Mouse (Mus musculus) intestine, postnatal 0 days (tissue): ENCODE data around the gene Arl3. TPM values are rescaled to one million over a fixed set of nuclear protein-coding genes. Genes with fewer than 3 reads are reported as not detected.

Source experiments
- ATAC-seq: fragments of 200-750 bp; cut with Nextera tagmentation; 2 replicates; pipeline ENCODE4 v1.8.0; 2017; ENCODE audit warnings: mild to moderate bottlenecking, moderate TSS enrichment, moderate library complexity
- H3K27ac ChIP-seq: fragments of 300-500 bp; sonication (generic); 2 replicates; pipeline ENCODE4 v1.5.1; 2014; ENCODE audit warnings: mild to moderate bottlenecking, low read depth, low read length, moderate library complexity
- H3K27me3 ChIP-seq: fragments of 300-500 bp; sonication (generic); replicated peaks from 2 replicates; pipeline ENCODE4 v1.6.1; 2014; ENCODE audit warnings: low read length, mixed read lengths; ENCODE audit not compliant: control insufficient read depth, insufficient read depth
- H3K36me3 ChIP-seq: fragments of 300-500 bp; sonication (generic); 2 replicates; pipeline ENCODE4 v1.6.1; 2014; ENCODE audit warnings: mild to moderate bottlenecking, moderate library complexity; ENCODE audit not compliant: control insufficient read depth, insufficient read depth
- H3K4me1 ChIP-seq: fragments of 300-500 bp; sonication (generic); replicated peaks from 2 replicates; pipeline ENCODE4 v1.6.1; 2014; ENCODE audit warnings: antibody characterized with exemption, low read length, mixed read lengths; ENCODE audit not compliant: control insufficient read depth, insufficient read depth
- H3K4me2 ChIP-seq: fragments of 300-500 bp; sonication (generic); replicated peaks from 2 replicates; pipeline ENCODE4 v1.6.1; 2014; ENCODE audit warnings: low read depth, mild to moderate bottlenecking, moderate library complexity
- H3K4me3 ChIP-seq: fragments of 300-500 bp; sonication (generic); 2 replicates; pipeline ENCODE4 v1.5.1; 2014; ENCODE audit warnings: low read depth, low read length
- H3K9ac ChIP-seq: fragments of 300-500 bp; sonication (generic); 2 replicates; pipeline ENCODE4 v1.6.1; 2014; ENCODE audit warnings: mild to moderate bottlenecking, low read depth, low read length
- H3K9me3 ChIP-seq: fragments of 300-500 bp; sonication (generic); 2 replicates; pipeline ENCODE4 v1.6.1; 2016; ENCODE audit warnings: mixed run types; ENCODE audit not compliant: control insufficient read depth
- CTCF ChIP-seq: sonication (generic); IDR thresholded peaks from 2 replicates; pipeline ENCODE4 v1.5.1; 2016; ENCODE audit warnings: low read depth, mild to moderate bottlenecking, control low read depth, antibody characterized with exemption, moderate library complexity
- WGBS: fragments of 180-500 bp; shearing (Covaris S2); extraction: QIAGEN DNeasy Blood & Tissue Kit; methylation state at CpG from one replicate; pipeline ENCODE4 v1.1.7; 2014; 5-methylcytosine and 5-hydroxymethylcytosine counted together
- polyA plus RNA-seq: library from polyadenylated mRNA; unstranded; fragments of >200 nt; fragmentation: Nextera tagmentation; extraction: Ambion mirVana; gene quantifications from 2 replicates; pipeline ENCODE4 v1.2.1, GENCODE M21; 2015

The Arl3 gene
- polyA plus RNA-seq, 1 experiment from 2014 or later: 21.1 TPM

DNA sequence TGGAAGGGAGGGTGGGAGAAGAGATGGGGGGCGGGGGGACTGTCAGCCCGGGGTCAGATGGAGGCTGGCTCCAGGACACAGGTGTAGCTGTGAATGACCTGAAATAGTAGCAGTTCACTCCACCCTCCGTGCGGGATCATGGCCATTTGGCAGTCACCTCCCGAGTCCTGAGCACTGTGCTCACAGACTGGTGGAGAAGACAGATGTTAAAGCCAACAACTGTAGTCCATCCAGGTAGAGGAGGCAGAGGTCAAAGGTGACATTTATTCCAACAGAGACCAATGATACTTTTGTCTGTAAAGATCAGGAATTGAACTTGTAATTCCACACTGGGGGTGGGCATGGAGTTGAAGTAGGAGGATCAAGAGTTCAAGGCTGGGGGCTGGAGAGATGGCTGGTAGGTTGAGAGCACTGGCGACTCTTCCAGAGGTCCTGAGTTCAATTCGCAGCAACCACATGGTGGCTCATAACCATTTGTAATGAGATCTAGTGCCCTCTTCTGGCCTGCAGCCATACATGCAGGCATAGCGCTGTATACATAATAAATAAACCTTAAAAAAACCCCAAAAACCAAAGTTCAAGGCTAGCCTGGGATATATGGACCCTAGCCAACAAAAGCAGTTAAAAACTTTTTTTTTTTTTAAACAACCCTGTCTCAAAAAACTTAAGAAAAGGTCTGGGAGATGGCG, 19.9 kb upstream of the Arl3 start:
- H3K4me1 ChIP-seq: no peaks in the 10 kb centered on the region
- no peaks in the 10 kb centered on the region for H3K9me3 ChIP-seq
- 93% methylated on average over 9 of the region's 9 CpGs for WGBS
- no peak for ATAC-seq
- peaks cover 23% of the 10 kb centered on the region; the same call in 1 of the 2 replicates for H3K36me3 ChIP-seq
- H3K4me2 ChIP-seq: no peak overlapping the region
- H3K27ac ChIP-seq: no peak overlapping the region
- H3K27me3 ChIP-seq: no peaks in the 10 kb centered on the region
- peak; percentile 39; the same call in 1 of the 2 replicates for TF ChIP-seq CTCF
- no peak overlapping the region for H3K9ac ChIP-seq
- no peak overlapping the region for H3K4me3 ChIP-seq

DNA sequence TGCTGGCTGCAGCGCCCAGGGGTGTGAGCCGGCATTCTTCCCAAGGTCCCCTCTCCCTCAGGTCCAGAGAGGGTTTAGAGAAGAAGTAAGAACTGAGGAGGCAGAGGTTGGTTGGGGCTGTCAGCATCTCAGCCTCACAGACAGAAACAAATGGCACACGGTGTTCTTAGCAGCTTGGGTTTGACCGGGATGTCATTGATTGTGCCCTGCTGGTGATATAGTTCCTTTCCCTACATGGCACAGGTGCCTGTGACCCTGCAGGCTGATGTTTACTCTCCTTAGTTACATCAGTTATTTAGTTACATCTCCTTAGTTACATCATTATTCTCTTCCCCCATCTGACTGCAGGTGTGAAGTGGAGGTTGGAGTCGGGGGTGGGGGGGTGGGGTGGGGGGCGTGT, 18.6 kb upstream of the Arl3 start:
- H3K36me3 ChIP-seq: peaks cover 27% of the 10 kb centered on the region; the same call in 1 of the 2 replicates
- TF ChIP-seq CTCF: no peak
- H3K27ac ChIP-seq: no peak overlapping the region
- no peaks in the 10 kb centered on the region for H3K9me3 ChIP-seq
- WGBS: 75% methylated on average over 6 of the region's 6 CpGs
- no peak overlapping the region for H3K9ac ChIP-seq
- H3K4me2 ChIP-seq: no peak overlapping the region
- no peak for ATAC-seq
- H3K4me1 ChIP-seq: no peaks in the 10 kb centered on the region
- no peak overlapping the region for H3K4me3 ChIP-seq
- no peaks in the 10 kb centered on the region for H3K27me3 ChIP-seq

DNA sequence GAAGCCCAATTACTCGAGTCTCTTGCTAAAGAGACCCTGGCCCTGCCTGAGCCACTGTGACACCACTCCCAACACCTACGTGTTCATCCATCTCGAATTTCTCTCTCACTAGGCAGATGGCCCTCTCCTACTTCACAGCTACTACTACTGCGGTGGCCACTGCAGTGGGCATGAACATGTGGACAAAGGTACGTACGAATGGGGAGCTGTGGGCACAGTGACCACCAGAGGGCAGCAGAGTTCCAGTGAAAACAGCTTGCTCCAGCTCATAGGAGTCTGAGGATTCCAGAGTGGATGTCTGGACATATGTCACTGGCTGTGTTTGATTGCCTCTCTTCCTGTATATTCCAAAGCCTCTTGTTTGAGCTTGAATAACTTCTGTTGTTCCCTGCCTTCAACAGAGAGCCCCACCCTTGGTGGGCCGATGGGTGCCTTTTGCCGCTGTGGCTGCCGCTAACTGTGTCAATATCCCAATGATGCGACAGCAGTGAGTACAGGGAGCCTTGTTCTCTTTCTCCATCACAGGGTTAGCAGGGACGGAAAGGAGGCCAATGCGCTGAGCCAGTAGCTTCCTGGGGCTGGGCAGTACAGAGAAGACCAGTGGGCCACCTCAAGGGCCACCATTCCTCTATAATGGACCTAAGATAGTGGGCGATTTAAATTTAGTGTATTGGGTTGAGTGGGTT, 15.0 kb upstream of the Arl3 start:
- peak; percentile 98 for TF ChIP-seq CTCF
- Histone ChIP-seq H3K4me2 (no peak overlapping the region), H3K27ac (no peak overlapping the region), H3K36me3 (peaks cover 22% of the 10 kb centered on the region), H3K27me3 (no peaks in the 10 kb centered on the region), H3K4me3 (no peak overlapping the region), H3K9ac (no peak overlapping the region), H3K4me1 (no peaks in the 10 kb centered on the region), H3K9me3 (no peaks in the 10 kb centered on the region)
- ATAC-seq: peak; percentile 63; the same call in 1 of the 2 replicates
- 59% methylated on average over 13 of the region's 13 CpGs for WGBS

DNA sequence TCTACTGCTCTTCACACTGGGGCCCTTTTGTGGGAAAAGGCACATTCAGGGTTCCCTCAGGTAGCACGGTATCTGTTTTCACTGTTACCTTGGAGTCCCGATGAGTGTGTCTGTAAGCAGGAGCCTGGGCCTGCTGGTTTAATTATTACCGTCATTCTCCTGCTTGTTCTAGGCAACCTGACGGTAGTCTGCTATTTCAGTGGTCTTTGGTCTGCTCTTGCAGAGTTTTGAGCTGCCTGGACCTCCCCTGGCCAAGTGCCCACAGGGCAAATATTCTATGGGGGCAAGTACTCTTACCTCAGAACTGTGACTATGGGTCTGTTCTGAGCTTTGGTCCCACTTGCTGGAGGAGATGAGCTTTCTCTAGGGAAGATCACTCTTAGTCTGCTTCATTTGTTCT, 2.2 kb upstream of the Arl3 start:
- WGBS: 28% methylated on average over 4 of the region's 4 CpGs
- H3K4me3 ChIP-seq: no peak overlapping the region
- H3K27ac ChIP-seq: no peak overlapping the region
- no peak for TF ChIP-seq CTCF
- peak overlapping the region; percentile 2; the same call in 1 of the 2 replicates for H3K4me2 ChIP-seq
- H3K4me1 ChIP-seq: no peaks in the 10 kb centered on the region
- no peaks in the 10 kb centered on the region for H3K27me3 ChIP-seq
- ATAC-seq: no peak
- H3K9ac ChIP-seq: no peak overlapping the region
- H3K9me3 ChIP-seq: no peaks in the 10 kb centered on the region
- H3K36me3 ChIP-seq: no peaks in the 10 kb centered on the region

DNA sequence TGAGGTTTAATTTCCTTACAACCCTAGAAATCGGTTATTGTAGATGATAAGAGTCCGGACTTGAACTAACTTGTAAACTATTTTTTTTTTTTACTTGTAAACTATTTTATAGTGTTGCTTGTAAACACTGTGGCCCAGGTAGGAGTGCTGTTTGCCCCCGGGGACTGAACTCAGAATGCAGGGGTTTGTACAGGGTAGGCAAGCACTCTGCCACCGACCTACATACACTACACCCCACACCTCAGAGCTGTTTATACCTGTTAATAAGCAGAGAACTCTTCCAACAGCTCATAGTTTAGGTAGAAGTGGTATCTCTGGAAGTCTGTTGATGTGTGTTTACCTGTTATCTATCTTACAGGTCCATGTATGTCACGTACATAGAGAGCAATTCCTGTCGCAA, 992 bp upstream of the Arl3 start:
- 30% methylated on average over 6 of the region's 6 CpGs for WGBS
- no peaks in the 10 kb centered on the region for H3K27me3 ChIP-seq
- no peak for TF ChIP-seq CTCF
- 0 out of 2 replicates have a peak overlapping the region, but pooled peaks have one; percentile 43 for H3K9ac ChIP-seq
- no peaks in the 10 kb centered on the region for H3K4me1 ChIP-seq
- no peaks in the 10 kb centered on the region for H3K9me3 ChIP-seq
- H3K4me3 ChIP-seq: peak overlapping the region; percentile 58
- no peak overlapping the region for H3K27ac ChIP-seq
- H3K36me3 ChIP-seq: no peaks in the 10 kb centered on the region
- no peak for ATAC-seq
- peak overlapping the region; percentile 94 for H3K4me2 ChIP-seq

DNA sequence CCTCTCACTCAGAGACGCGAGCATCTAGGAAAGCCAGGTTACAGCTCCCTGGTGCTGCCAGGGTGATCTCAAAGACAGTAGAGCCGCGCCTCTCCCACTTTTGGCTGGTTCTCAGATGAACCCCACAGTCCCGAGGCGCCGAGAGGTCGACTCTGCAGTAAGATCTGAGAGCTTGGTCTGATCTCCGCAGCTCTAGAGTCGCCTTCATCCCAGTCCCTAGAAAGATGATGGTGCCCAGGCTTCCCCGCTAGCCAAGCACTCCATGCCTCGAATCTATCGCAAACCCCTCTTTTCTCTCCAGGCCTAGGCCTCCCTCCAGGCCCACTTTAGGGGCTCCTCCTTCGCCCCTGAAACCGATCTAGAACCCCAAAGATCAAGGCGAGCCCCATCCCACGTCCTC, 450 bp downstream of the Arl3 start:
- ATAC-seq: no peak; the same call in 1 of the 2 replicates
- WGBS: 1% methylated on average over 17 of the region's 17 CpGs
- H3K36me3 ChIP-seq: no peaks in the 10 kb centered on the region

More for the DNA sequence above, 450 bp downstream of the Arl3 start:
- H3K4me1 ChIP-seq: no peaks in the 10 kb centered on the region
- peak overlapping the region; percentile 42; the same call in 1 of the 2 replicates for H3K9ac ChIP-seq
- TF ChIP-seq CTCF: no peak
- no peaks in the 10 kb centered on the region for H3K27me3 ChIP-seq
- peak overlapping the region; percentile 58 for H3K4me3 ChIP-seq
- peak overlapping the region; percentile 94 for H3K4me2 ChIP-seq
- no peak overlapping the region for H3K27ac ChIP-seq
- H3K9me3 ChIP-seq: no peaks in the 10 kb centered on the region
